In the genomic region with DNA sequence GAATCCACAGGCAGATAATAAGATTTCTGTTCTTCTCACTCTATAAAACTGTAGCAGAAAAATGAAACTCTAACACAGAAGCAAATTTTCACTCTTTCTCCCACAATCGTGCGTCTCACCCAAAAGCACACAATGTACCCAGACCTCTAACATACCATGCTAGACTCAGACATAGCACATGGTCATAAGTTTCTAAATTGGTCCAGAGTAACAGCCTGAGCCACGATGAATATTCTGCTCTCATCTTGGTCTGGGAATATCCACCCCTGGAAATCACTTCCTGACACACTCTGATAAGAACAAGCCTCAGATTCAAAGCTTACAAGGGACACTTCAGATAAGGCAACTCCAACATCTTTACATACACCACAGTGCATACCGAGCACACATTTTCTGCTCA, we compare ENCODE assay signal across 14 mouse cellular contexts. TPM values are rescaled to one million over a fixed set of nuclear protein-coding genes. Genes with fewer than 3 reads are reported as not detected.
"Had no signal": no experiment of that assay in that cellular context is flagged by ENCODE, and none has a peak within 500 bp of the region (broad histone marks: within the 10 kb centered on the region; RNA-seq: fewer than 3 reads in every experiment).

No protein-coding gene starts in this region.

RNA-seq across cellular contexts. Expression of gene Gm13769, which starts 38.2 kb away (rescaled TPM):
- polyA plus RNA-seq: neural tube, embryonic 14.5 days; small intestine, adult 2 months; spleen, adult 2 months; stomach, embryonic 14.5 days; stomach, embryonic 15.5 days; stomach, postnatal 0 days; thymus, adult 2 months; thymus, postnatal 0 days; urinary bladder, adult 2 months had no signal

RNA-seq across cellular contexts. Expression of gene Olfr1274-ps, which starts 38.3 kb away (rescaled TPM):
- total RNA-seq: neutrophil, adult 5-6 weeks had no signal
- polyA plus RNA-seq: neural tube, embryonic 13.5 days; neural tube, embryonic 14.5 days; neural tube, embryonic 15.5 days; small intestine, adult 2 months; spleen, adult 2 months; stomach, embryonic 14.5 days; stomach, embryonic 15.5 days; stomach, embryonic 16.5 days; stomach, postnatal 0 days; testis, adult 2 months; thymus, adult 2 months; thymus, postnatal 0 days; urinary bladder, adult 2 months had no signal
